Mouse (Mus musculus) T-helper 2 cell (primary cell): ENCODE measurements around the gene Slc15a5.

ENCODE experiments used
- in situ Hi-C: fragments of 300-600 bp; cut with MboI, MseI; formaldehyde crosslinking; loops from one replicate; pipeline ENCODE4 v1.15.1; 2025; ENCODE audit warnings: high pct_unique_total_duplicates

Slc15a5 gene

DNA sequence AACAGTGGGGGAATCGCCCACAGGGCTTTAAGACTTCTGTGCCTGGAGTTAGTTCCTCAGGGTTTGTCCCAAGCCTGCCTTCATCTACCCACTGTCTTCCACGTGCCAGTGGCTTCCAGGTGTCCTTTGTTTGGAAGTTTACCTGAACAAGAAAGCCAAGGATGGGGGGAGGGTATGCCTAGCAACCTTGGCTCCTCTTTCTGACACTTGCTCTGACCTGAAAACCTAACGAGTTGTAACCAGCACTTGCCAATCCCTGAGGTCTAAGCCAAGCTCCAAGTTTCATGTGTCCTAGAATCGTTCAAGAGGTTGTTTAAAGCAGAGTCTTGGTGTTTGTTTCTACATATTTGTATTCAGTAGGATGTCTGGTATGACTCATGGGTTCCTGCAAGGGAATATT lies 116.9 kb downstream of the Slc15a5 start:
- in situ Hi-C loops = no loop called here

DNA sequence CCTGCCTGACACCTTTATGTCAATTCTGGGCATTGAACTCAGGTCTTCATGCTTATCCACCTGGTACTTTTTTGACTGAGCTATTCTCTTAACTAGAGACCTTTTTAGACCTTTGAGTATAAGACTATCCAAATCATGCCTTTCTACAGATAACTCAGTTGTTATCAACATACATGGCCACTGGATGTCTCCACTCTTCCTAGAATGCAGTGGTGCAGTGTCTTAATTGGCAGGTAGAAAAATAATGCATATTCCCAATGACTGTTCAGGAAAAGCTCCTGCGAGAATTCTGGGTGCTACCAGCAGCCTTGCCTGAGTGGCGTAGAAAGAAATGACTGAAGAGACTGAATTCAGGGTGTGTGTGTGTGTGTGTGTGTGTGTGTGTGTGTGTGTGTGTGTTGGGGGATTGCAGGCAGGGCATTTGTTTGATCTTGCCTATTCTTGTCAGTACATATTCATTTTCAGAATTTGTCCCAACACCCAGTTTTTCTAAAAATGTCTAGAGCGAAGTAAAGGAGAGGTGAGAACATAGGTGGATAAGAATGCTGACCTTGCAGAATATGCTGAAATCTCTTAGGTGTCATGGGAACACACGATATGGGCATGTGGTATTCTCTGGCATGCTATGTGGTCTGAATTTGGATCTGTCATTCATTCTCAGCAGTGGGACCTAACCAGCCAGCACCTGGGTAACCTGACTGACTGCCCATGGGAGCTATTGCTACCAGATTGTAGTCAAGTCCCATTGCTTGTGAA lies 119.5 kb downstream of the Slc15a5 start:
- in situ Hi-C loops = no loop called here

DNA sequence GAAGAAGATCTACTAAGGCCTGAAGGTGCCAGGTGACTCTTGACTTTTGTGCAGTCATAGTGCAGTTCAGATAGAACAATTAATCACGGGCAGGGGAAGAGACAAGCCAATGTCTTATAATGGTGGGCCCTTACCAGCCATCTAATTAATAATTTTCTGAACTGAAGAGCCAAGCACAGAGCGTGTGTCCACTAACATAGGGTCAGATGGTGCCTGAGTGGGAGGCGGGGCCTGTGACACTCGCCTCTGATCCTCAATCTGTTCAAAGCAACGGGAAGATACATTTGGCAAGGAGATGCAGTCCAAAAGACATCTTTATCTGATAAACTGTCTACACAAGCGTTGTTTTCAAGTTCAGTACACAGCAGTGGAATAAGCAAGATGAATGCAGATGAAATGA lies 122.1 kb downstream of the Slc15a5 start:
- in situ Hi-C loops = no loop called here

DNA sequence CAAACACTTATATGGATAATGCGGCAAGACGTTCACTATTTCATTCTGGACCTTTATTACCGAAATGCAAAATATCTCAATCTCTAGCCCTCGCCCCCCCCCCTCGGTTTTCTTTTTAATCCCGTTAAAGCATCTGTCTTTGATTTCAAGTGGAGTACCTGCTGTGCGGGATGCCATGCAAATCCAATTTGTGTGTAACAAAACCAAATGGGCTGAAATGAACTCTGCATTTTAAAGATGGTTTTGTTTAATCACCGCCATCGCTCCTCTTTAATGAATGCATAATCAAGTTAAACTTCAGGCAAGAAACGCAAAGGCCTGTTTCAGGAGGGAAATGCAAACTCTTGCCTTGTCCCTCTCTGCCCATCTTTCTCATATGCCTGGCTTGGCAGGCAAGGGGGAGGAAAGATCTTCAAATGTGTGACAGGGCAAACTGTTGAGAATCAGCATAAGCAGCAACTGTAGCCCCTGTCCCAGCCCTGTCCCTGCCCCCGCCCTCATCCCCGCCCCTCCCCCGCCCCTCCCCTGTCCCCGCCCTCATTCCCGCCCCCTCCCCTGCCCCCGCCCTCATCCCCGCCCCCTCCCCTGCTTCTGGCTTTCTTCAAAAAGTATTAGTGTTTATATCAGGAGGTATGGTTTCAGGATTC lies 122.8 kb downstream of the Slc15a5 start:
- in situ Hi-C loops = no loop called here

DNA sequence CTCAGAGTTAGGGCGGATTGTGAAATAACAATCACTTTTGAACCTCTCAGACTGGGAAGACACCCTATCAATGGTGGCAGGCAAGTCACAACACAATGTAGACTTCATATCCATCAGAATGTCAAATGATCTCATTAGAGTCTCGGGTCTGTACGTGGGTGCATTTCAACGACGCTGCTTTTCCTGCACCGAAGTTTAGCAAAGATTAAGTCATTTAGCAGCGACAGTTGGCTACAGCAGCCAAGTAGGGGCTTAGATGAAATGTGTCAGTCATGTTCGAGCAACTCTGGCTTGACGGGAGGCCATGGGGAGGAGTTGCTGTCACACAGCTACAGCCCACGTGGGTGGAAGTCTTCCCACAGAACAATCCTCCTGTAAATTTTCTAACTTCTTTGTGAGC lies 133.2 kb downstream of the Slc15a5 start:
- in situ Hi-C loops = no loop called here

DNA sequence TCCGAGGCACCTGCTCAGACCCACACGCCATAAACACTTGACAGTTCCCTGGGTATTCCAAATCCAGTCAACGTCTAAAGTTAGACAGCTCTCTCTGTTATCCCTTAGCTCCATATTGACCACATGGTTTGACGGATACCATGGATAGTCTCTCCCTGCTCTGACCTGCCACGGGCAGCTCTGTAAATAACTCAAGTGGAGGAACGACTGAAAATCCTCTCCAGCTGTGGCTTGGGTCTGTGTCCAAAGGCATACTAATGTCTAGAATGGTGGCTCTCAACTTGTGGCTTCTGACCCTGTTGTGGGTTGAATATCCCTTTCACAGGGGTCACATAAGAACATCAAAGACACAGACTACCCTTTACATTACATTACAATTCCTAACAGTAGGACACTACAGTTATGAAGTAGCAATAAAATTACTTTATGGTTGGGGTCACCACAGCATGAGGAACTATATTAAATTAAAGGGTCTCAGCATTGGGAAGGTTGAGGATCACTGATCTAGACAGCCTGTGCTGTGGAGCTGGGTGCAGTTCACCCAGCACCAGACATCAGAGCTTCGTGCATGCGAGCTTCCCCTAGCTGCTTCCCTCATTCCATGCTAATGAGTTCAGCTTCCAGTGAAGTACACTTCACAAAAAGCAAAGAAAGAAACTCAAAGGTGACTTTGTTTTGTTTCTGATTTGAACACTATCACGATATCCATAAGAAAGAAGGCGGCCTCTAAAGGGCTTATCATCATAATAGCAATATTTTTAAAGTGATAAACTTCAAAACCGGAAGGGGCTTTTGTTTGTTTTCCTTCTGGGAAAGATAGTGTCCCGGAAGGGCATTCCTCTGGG lies 139.1 kb downstream of the Slc15a5 start:
- in situ Hi-C loops = no loop called here

DNA sequence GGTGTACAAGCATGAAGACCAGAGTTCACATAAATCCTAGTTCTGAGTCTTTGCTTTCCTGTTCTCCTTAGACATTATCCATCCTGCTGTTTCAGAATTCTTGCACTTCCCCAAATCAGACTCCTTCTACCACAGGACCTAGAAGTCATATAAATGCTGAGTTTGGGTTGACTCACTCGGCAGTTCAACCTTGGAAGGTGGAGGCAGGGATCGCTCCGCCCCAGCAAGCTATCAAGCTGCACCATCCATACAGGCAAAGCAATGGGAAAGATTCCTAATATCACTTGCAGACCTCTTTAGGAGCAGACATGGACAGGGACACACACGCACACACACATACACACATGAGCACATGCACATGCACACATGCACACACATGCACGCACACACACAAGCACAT lies 142.2 kb downstream of the Slc15a5 start:
- in situ Hi-C loops = no loop called here

DNA sequence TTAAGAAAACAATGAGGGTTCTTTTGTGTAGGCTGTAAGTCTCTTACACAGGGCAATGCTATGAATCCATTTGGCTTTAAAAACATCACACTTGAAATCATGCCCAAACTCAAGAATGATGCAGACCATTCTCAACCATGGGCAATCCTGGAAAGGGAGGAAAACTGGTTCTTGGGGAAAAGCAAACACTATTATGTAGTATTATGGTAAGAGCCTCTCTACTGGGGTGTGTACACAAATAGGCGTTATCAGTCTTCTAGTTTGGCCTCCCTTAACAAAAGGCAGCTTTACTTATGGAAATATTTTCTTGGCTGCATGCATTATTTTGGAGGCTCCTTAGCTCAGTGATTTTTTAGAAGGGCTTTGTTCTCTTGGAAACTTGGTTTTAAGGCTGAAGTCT lies 143.4 kb downstream of the Slc15a5 start:
- in situ Hi-C loops = no loop called here

DNA sequence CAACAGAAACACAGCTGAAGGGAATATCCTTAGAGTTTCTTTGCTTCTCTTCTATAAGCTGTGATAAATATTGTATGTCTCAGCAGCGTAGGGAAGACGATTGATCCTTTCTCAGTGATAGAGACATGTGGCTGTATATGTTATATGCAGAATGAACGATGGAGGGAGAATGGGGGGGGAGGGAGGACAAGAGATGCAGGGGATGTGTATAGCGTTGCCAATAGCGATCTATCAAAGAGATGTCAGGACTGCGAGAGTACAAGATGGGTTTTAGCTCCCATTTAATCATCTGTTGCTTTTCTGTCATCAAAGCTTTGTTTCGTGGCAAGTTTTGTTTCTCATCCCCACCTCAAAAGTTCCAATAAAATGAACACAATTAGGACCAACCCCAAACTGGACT lies 143.9 kb downstream of the Slc15a5 start:
- in situ Hi-C loops = no loop called here

DNA sequence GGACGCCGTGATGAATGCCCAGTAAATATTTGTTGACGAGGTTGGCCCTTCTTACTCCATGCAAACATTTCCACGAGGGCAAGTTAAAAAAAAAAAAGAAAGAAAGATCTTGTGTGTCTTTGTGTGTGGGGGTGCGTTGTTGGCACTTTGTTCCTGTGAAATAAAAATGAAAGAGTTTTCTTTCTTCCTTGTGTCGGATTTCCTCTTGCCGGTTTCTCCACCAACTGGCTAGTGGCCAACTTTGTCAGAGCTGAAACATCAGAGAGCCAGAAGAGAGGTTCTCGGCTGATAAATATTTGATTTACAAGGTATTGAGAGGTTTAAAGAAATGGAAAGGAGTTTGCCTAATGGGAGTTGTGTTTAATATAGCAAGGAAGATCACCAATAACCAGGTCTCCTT lies 144.4 kb downstream of the Slc15a5 start:
- in situ Hi-C loops = no loop called here

DNA sequence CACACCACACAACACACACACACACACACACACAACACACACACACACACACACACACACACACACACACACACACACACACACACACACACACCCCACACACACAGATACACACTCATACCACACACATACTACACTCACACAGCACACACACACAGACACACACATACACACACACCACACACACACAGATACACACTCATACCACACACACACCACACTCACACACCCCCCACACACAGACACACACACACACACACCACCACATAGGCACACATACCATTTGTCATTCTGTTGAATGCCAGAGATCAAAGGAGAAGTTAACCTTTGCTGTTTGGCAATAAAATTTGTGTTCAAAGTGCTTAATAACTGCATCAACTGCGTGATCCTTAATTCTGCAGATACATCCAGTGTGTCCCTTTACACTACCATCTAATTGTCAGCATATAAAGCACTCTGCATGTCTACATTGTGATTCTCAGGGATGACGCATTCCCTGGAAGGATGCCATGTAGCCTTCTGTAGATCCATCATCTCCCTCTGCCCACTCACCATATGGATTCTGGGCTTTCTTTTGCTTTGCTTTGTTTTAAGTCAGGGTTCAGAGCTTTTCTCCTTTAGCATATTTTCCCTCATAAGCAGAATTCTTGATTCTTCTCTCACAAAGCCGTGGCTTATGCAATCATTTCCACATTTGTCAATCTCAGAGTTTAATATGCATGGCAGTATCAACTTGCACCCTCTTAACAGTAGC lies 145.0 kb downstream of the Slc15a5 start:
- in situ Hi-C loops = no loop called here
